In the genomic region with DNA sequence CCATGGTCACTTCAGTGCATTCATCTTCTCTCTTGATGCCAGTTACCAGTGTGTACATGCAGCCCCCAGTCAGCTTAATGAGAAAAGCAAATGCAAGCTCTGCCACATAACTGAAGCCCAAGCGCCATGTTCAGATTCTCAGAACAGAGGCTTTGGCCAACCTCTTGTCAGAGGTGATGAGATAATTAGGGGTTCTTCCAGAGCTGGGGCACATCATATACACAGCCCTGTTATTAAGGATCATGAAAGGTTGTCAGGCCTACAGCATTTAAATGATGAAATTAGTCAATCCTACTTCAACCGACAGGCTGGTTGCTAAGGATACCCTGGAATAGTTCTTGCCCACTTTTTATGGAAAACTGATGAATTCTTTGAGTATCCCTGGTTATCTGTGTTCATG, we compare ENCODE assay signal across 16 mouse cellular contexts.
DNase-seq lines count a peak whose midpoint lies in the region; ATAC-seq and TF ChIP-seq lines count a peak whose summit lies in the region.
"Had no signal": no experiment of that assay in that cellular context is flagged by ENCODE, and none has a peak within 500 bp of the region (broad histone marks: within the 10 kb centered on the region; RNA-seq: fewer than 3 reads in every experiment).

No protein-coding gene starts in this region.

- no peaks in the 10 kb centered on the region for H3K9me3 ChIP-seq in forebrain, embryonic 14.5 days (replicated peaks; ENCODE audit: control insufficient read depth, low read length)
- no peaks in the 10 kb centered on the region for H3K9me3 ChIP-seq in forebrain, embryonic 10.5 days
- no peaks in the 10 kb centered on the region for H3K9me3 ChIP-seq in heart, embryonic 10.5 days
- H3K9me3 ChIP-seq in heart, embryonic 11.5 days (replicated peaks; ENCODE audit: control insufficient read depth, low read length), result no peaks in the 10 kb centered on the region
- H3K9me3 ChIP-seq in forebrain, embryonic 16.5 days (ENCODE audit: control insufficient read depth, low read length), result no peaks in the 10 kb centered on the region
- H3K9me3 ChIP-seq in lung, postnatal 0 days (ENCODE audit: low read length), result no peaks in the 10 kb centered on the region
- H3K9me3 ChIP-seq: embryonic facial prominence, embryonic 10.5 days had no signal

- H3K4me2 ChIP-seq in forebrain, embryonic 14.5 days (ENCODE audit: low read length), result no peak overlapping the region
- H3K4me2 ChIP-seq in heart, embryonic 11.5 days, result no peak overlapping the region
- no peak overlapping the region for H3K4me2 ChIP-seq in forebrain, embryonic 16.5 days (ENCODE audit: low read length)
- H3K4me2 ChIP-seq in lung, postnatal 0 days (replicated peaks; ENCODE audit: low read depth, low read length), result no peak overlapping the region
- H3K4me2 ChIP-seq: embryonic facial prominence, embryonic 12.5 days had no signal

- peak; percentile 73 for ATAC-seq in forebrain, embryonic 14.5 days
- no peak for ATAC-seq in heart, embryonic 11.5 days (replicated peaks; ENCODE audit: insufficient number of reproducible peaks, low FRiP score, low TSS enrichment)
- peak; percentile 91 for ATAC-seq in forebrain, embryonic 16.5 days
- no peak for ATAC-seq in lung, postnatal 0 days

- DNase-seq in forebrain, embryonic 14.5 days (ENCODE audit: low spot score), result peak; percentile 42
- DNase-seq in forebrain, embryonic 10.5 days (ENCODE audit: extremely low spot score, low spot score), result no peak
- DNase-seq in heart, embryonic 10.5 days (ENCODE audit: low spot score), result peak; percentile 10
- no peak for DNase-seq in kidney, adult 9 months
- DNase-seq in lung, postnatal 0 days (ENCODE audit: low spot score), result no peak
- DNase-seq: adrenal gland, adult 2 months; adrenal gland, postnatal 10 days; adrenal gland, postnatal 25 days; cerebellum, adult 11-12 months; cerebellum, adult 2 months; cerebellum, adult 9-10 months; cerebellum, postnatal 25 days had no signal

- no peak overlapping the region for H3K27ac ChIP-seq in forebrain, embryonic 14.5 days (ENCODE audit: low read depth, low read length)
- no peak overlapping the region for H3K27ac ChIP-seq in forebrain, embryonic 10.5 days
- H3K27ac ChIP-seq in heart, embryonic 10.5 days, result no peak overlapping the region
- H3K27ac ChIP-seq in heart, embryonic 11.5 days (ENCODE audit: low read depth, low read length), result no peak overlapping the region
- H3K27ac ChIP-seq in forebrain, embryonic 16.5 days (ENCODE audit: low read length), result no peak overlapping the region
- H3K27ac ChIP-seq in lung, postnatal 0 days (ENCODE audit: low read length), result no peak overlapping the region
- H3K27ac ChIP-seq: embryonic facial prominence, embryonic 10.5 days; embryonic facial prominence, embryonic 12.5 days had no signal

- H3K9ac ChIP-seq in forebrain, embryonic 14.5 days (ENCODE audit: low read length), result no peak overlapping the region
- H3K9ac ChIP-seq in heart, embryonic 11.5 days (ENCODE audit: low read depth, low read length), result no peak overlapping the region
- no peak overlapping the region for H3K9ac ChIP-seq in forebrain, embryonic 16.5 days (replicated peaks; ENCODE audit: low read depth, low read length)
- H3K9ac ChIP-seq in lung, postnatal 0 days (replicated peaks; ENCODE audit: low read depth), result no peak overlapping the region
- H3K9ac ChIP-seq: embryonic facial prominence, embryonic 12.5 days had no signal

- H3K4me3 ChIP-seq in forebrain, embryonic 14.5 days (ENCODE audit: low read depth, low read length), result no peak overlapping the region
- no peak overlapping the region for H3K4me3 ChIP-seq in forebrain, embryonic 10.5 days
- no peak overlapping the region for H3K4me3 ChIP-seq in heart, embryonic 10.5 days
- H3K4me3 ChIP-seq in heart, embryonic 11.5 days (ENCODE audit: low read depth, low read length), result no peak overlapping the region
- no peak overlapping the region for H3K4me3 ChIP-seq in forebrain, embryonic 16.5 days (replicated peaks; ENCODE audit: low read length)
- H3K4me3 ChIP-seq in lung, postnatal 0 days (ENCODE audit: low read depth, low read length), result no peak overlapping the region
- H3K4me3 ChIP-seq: embryonic facial prominence, embryonic 10.5 days; embryonic facial prominence, embryonic 12.5 days had no signal

- H3K36me3 ChIP-seq in forebrain, embryonic 14.5 days (ENCODE audit: control insufficient read depth, insufficient read depth, low read length), result no peaks in the 10 kb centered on the region
- H3K36me3 ChIP-seq in forebrain, embryonic 10.5 days (replicated peaks), result no peaks in the 10 kb centered on the region
- H3K36me3 ChIP-seq in heart, embryonic 10.5 days, result no peaks in the 10 kb centered on the region
- no peaks in the 10 kb centered on the region for H3K36me3 ChIP-seq in heart, embryonic 11.5 days (ENCODE audit: control insufficient read depth, insufficient read depth, low read length)
- H3K36me3 ChIP-seq in forebrain, embryonic 16.5 days (ENCODE audit: control insufficient read depth, insufficient read depth), result no peaks in the 10 kb centered on the region
- no peaks in the 10 kb centered on the region for H3K36me3 ChIP-seq in lung, postnatal 0 days (ENCODE audit: insufficient read depth, low read length)
- H3K36me3 ChIP-seq: embryonic facial prominence, embryonic 10.5 days; embryonic facial prominence, embryonic 12.5 days had no signal

- no peak for TF ChIP-seq CTCF in lung, postnatal 0 days (IDR thresholded peaks at IDR 0.05)

- 74% methylated on average over 2 of the region's 2 CpGs for WGBS in forebrain, embryonic 14.5 days
- 88% methylated on average over 2 of the region's 2 CpGs for WGBS in forebrain, embryonic 10.5 days
- WGBS in heart, embryonic 10.5 days, result 90% methylated on average over 2 of the region's 2 CpGs
- 82% methylated on average over 2 of the region's 2 CpGs for WGBS in heart, embryonic 11.5 days (ENCODE audit: insufficient replicate concordance)
- 63% methylated on average over 2 of the region's 2 CpGs for WGBS in forebrain, embryonic 16.5 days
- WGBS in lung, postnatal 0 days, result 91% methylated on average over 2 of the region's 2 CpGs

- H3K27me3 ChIP-seq in forebrain, embryonic 14.5 days (replicated peaks; ENCODE audit: control insufficient read depth, insufficient read depth, low read length), result no peaks in the 10 kb centered on the region
- H3K27me3 ChIP-seq in forebrain, embryonic 10.5 days (ENCODE audit: poor library complexity, severe bottlenecking), result no peaks in the 10 kb centered on the region; the same call in 1 of the 2 replicates
- H3K27me3 ChIP-seq in heart, embryonic 10.5 days (ENCODE audit: insufficient read depth, poor library complexity, severe bottlenecking), result no peaks in the 10 kb centered on the region; the same call in 1 of the 2 replicates
- no peaks in the 10 kb centered on the region for H3K27me3 ChIP-seq in heart, embryonic 11.5 days (ENCODE audit: control insufficient read depth, insufficient read depth, low read length)
- H3K27me3 ChIP-seq in forebrain, embryonic 16.5 days (replicated peaks; ENCODE audit: control insufficient read depth, insufficient read depth, low read length), result no peaks in the 10 kb centered on the region
- H3K27me3 ChIP-seq in lung, postnatal 0 days (replicated peaks; ENCODE audit: insufficient read depth, low read length), result no peaks in the 10 kb centered on the region
- H3K27me3 ChIP-seq: embryonic facial prominence, embryonic 12.5 days had no signal

- H3K4me1 ChIP-seq in forebrain, embryonic 14.5 days (ENCODE audit: control insufficient read depth, insufficient read depth, low read length), result no peaks in the 10 kb centered on the region
- H3K4me1 ChIP-seq in forebrain, embryonic 10.5 days, result no peaks in the 10 kb centered on the region
- no peaks in the 10 kb centered on the region for H3K4me1 ChIP-seq in heart, embryonic 10.5 days
- no peaks in the 10 kb centered on the region for H3K4me1 ChIP-seq in heart, embryonic 11.5 days (ENCODE audit: control insufficient read depth, insufficient read depth, low read length)
- no peaks in the 10 kb centered on the region for H3K4me1 ChIP-seq in forebrain, embryonic 16.5 days (replicated peaks; ENCODE audit: control insufficient read depth, insufficient read depth, low read length)
- no peaks in the 10 kb centered on the region for H3K4me1 ChIP-seq in lung, postnatal 0 days (ENCODE audit: insufficient read depth, low read depth, low read length)
- H3K4me1 ChIP-seq: embryonic facial prominence, embryonic 10.5 days; embryonic facial prominence, embryonic 12.5 days had no signal

- no peak for TF ChIP-seq EP300 in lung, postnatal 0 days (IDR thresholded peaks at IDR 0.05)

Comparison
In these comparisons a context has a peak if more than half of its experiments do, and no peak if none do; other contexts are left out.
1. DNase-seq: peak in forebrain, embryonic 14.5 days (single experiment) and heart, embryonic 10.5 days (single experiment); none in forebrain, embryonic 10.5 days (single experiment), kidney, adult 9 months (single experiment) and lung, postnatal 0 days (single experiment).
2. ATAC-seq: peak in forebrain, embryonic 14.5 days (single experiment) and forebrain, embryonic 16.5 days (single experiment); none in heart, embryonic 11.5 days (single experiment) and lung, postnatal 0 days (single experiment).